Mouse (Mus musculus) hindbrain, embryonic 14.5 days (tissue): ENCODE results near the gene Gngt2. TPM values are rescaled to one million over a fixed set of nuclear protein-coding genes. Genes with fewer than 3 reads are reported as not detected.

Experiments
- ATAC-seq: fragments of 200-750 bp; cut with Nextera tagmentation; 2 replicates; pipeline ENCODE4 v1.8.0; 2017; ENCODE audit warnings: moderate number of reproducible peaks, mild to moderate bottlenecking, moderate TSS enrichment, moderate library complexity; ENCODE audit not compliant: low FRiP score
- DNase-seq: peaks from one replicate; pipeline ENCODE4 v3.0.0-alpha.2; 2015; ENCODE audit warnings: low spot score
- H3K27ac ChIP-seq: fragments of 300-500 bp; sonication (generic); 2 replicates; pipeline ENCODE4 v1.5.1; 2014; ENCODE audit warnings: mild to moderate bottlenecking, moderate library complexity
- H3K27me3 ChIP-seq: fragments of 300-500 bp; sonication (generic); 2 replicates; pipeline ENCODE4 v1.6.1; 2014; ENCODE audit warnings: mild to moderate bottlenecking, low read length, mixed read lengths; ENCODE audit not compliant: control insufficient read depth, insufficient read depth
- H3K36me3 ChIP-seq: fragments of 300-500 bp; sonication (generic); replicated peaks from 2 replicates; pipeline ENCODE4 v1.6.1; 2014; ENCODE audit not compliant: control insufficient read depth, insufficient read depth
- H3K4me1 ChIP-seq: fragments of 300-500 bp; sonication (generic); replicated peaks from 2 replicates; pipeline ENCODE4 v1.6.1; 2014; ENCODE audit warnings: antibody characterized with exemption, low read length, mixed read lengths; ENCODE audit not compliant: control insufficient read depth, insufficient read depth
- H3K4me2 ChIP-seq: fragments of 300-500 bp; sonication (generic); replicated peaks from 2 replicates; pipeline ENCODE4 v1.6.1; 2014; ENCODE audit warnings: mild to moderate bottlenecking, moderate library complexity
- H3K4me3 ChIP-seq: fragments of 300-500 bp; sonication (generic); replicated peaks from 2 replicates; pipeline ENCODE4 v1.5.1; 2014; ENCODE audit warnings: mild to moderate bottlenecking, low read length
- H3K9ac ChIP-seq: fragments of 300-500 bp; sonication (generic); 2 replicates; pipeline ENCODE4 v1.6.1; 2014
- H3K9me3 ChIP-seq: fragments of 300-500 bp; sonication (generic); 2 replicates; pipeline ENCODE4 v1.6.1; 2016; ENCODE audit warnings: low read length; ENCODE audit not compliant: control insufficient read depth
- WGBS: fragments of 180-500 bp; shearing (Covaris S2); extraction: QIAGEN DNeasy Blood & Tissue Kit; methylation state at CpG from one replicate; pipeline ENCODE4 v1.1.7; 2014; 5-methylcytosine and 5-hydroxymethylcytosine counted together
- polyA plus RNA-seq: library from polyadenylated mRNA; unstranded; fragments of >200 nt; fragmentation: Nextera tagmentation; extraction: Ambion mirVana; gene quantifications from 2 replicates; pipeline ENCODE4 v1.2.1, GENCODE M21; 2014

The Gngt2 gene
- polyA plus RNA-seq, 1 experiment from 2014 or later: 2.4 TPM

DNA sequence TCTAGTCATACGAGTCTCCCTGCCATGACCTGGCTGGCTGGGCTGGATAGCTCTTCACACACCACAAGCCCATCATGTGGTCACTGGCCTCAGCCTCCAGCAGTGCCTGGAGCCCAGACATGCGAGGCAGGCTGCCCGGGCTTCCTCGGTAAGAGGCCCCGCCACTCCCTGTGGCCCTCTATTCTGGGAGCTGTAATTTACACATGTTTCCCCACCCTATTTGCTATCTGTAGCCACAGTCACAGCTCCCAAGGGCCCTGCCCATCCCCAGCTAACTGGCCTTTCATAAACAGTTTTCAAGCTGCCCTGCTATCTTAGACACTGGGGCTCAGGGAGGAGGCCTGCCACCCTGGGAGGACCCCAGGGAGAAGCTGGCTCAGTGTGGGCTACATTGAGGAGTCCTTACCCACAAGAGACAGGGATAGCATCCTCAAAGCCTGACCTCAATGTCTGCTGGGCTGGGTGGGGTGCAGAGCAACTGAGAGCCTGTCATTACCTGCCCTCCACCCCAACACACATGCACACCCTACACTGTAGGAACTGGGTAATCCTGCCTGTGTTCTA, 28.5 kb upstream of the Gngt2 start:
- no peak overlapping the region for H3K4me2 ChIP-seq
- H3K27me3 ChIP-seq: no peaks in the 10 kb centered on the region
- H3K36me3 ChIP-seq: no peaks in the 10 kb centered on the region
- H3K27ac ChIP-seq: no peak overlapping the region
- no peak overlapping the region for H3K4me3 ChIP-seq
- 0 out of 2 replicates have a peak, but pooled peaks cover 7% of the 10 kb centered on the region for H3K9me3 ChIP-seq
- no peaks in the 10 kb centered on the region for H3K4me1 ChIP-seq
- ATAC-seq: no peak
- WGBS: 87% methylated on average over 5 of the region's 5 CpGs
- no peak for DNase-seq
- H3K9ac ChIP-seq: no peak overlapping the region

- no peak overlapping the region for H3K9ac ChIP-seq
- H3K4me3 ChIP-seq: no peak overlapping the region
- H3K27me3 ChIP-seq: no peaks in the 10 kb centered on the region
- no peak overlapping the region for H3K27ac ChIP-seq
- no peak for ATAC-seq
- H3K9me3 ChIP-seq: 0 out of 2 replicates have a peak, but pooled peaks cover 7% of the 10 kb centered on the region
- no peak for DNase-seq
- H3K4me2 ChIP-seq: no peak overlapping the region
- WGBS: 11% methylated on average over 5 of the region's 5 CpGs
- no peaks in the 10 kb centered on the region for H3K36me3 ChIP-seq
- H3K4me1 ChIP-seq: no peaks in the 10 kb centered on the region
Observed at GRCm38 (mm10) chr11:95809603-95810002, 27.4 kb upstream of the Gngt2 start.

GRCm38 (mm10) chr11:95810828-95811227, 26.2 kb upstream of the Gngt2 start:
- Histone ChIP-seq H3K27me3 (no peaks in the 10 kb centered on the region), H3K4me1 (no peaks in the 10 kb centered on the region), H3K9ac (no peak overlapping the region), H3K9me3 (0 out of 2 replicates have a peak, but pooled peaks cover 7% of the 10 kb centered on the region), H3K4me3 (no peak overlapping the region), H3K27ac (no peak overlapping the region), H3K36me3 (no peaks in the 10 kb centered on the region), H3K4me2 (no peak overlapping the region)
- WGBS: 48% methylated on average over 7 of the region's 7 CpGs
- DNase-seq (no peak), ATAC-seq (no peak)

- 75% methylated on average over 6 of the region's 6 CpGs for WGBS
Observed at GRCm38 (mm10) chr11:95811741-95812140, 25.3 kb upstream of the Gngt2 start.

DNA sequence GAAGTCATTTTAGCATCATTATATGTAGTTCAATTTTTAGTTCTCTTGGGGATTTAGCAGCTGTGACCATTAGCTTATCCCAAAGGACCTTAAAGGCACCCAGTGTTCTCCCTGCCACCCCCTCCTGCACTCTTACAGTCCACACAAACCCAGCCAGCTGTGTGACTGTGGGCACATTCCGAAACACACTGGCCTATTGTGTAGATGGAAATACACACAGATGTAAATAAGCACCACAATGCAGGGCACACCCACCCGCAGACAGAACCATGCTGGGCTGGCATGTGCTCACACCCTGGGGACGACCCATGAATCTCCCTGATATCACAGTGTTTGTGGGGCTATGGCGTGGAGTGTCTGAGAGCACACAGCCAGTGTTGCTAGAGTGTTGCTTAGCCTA, 24.8 kb upstream of the Gngt2 start:
- ATAC-seq: no peak
- H3K36me3 ChIP-seq: no peaks in the 10 kb centered on the region
- 59% methylated on average over 4 of the region's 4 CpGs for WGBS

More at GRCm38 (mm10) chr11:95811741-95812140, 25.3 kb upstream of the Gngt2 start:
- H3K9me3 ChIP-seq: 0 out of 2 replicates have a peak, but pooled peaks cover 7% of the 10 kb centered on the region
- H3K4me1 ChIP-seq: no peaks in the 10 kb centered on the region
- no peak overlapping the region for H3K27ac ChIP-seq
- H3K4me2 ChIP-seq: no peak overlapping the region
- H3K4me3 ChIP-seq: no peak overlapping the region
- H3K36me3 ChIP-seq: no peaks in the 10 kb centered on the region
- no peak overlapping the region for H3K9ac ChIP-seq
- no peak for DNase-seq
- ATAC-seq: no peak
- H3K27me3 ChIP-seq: no peaks in the 10 kb centered on the region

DNA sequence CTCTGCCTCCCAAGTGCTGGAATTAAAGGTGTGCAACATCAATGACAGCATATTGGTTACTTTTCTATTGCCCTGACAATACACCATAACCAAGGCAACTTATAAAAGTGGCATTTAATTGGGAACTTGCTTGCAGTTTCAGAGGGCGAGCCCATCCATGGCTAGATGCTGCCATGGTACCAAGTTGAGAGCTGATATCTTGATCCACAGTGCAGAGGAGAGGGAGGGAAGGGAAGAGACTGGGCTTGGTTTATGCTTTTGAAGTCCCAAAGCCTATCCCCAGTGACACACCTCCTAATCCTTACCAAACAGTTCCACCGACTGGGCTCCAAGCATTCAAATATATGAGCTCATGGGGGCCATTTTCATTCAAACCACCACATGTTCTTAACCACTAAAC, 22.9 kb upstream of the Gngt2 start:
- WGBS: 94% methylated on average over 2 of the region's 2 CpGs
- H3K4me2 ChIP-seq: no peak overlapping the region

More for the DNA sequence above, 24.8 kb upstream of the Gngt2 start:
- H3K4me3 ChIP-seq: no peak overlapping the region
- no peaks in the 10 kb centered on the region for H3K4me1 ChIP-seq
- no peak overlapping the region for H3K27ac ChIP-seq
- 0 out of 2 replicates have a peak, but pooled peaks cover 7% of the 10 kb centered on the region for H3K9me3 ChIP-seq
- no peak overlapping the region for H3K9ac ChIP-seq
- H3K27me3 ChIP-seq: no peaks in the 10 kb centered on the region
- H3K4me2 ChIP-seq: no peak overlapping the region
- DNase-seq: no peak

DNA sequence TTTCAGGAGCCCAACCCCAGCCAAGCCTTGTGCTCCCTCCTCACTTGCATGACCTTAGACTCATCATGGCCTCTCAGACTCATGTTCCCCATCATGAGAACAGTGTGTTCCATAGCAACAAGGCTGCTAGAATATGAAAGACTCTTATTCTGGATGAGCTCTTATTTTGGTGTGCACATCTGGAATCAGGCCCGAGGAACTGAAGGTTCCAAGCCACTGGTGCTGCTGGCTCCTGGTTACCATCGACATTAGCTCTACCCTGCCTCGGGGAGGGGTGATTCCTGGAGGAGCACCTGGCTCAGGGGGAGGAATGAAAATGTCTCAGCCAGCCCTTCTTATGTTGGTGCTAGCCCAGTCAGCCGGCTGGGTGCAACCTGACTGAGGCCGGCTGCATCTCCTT, 22.2 kb upstream of the Gngt2 start:
- 76% methylated on average over 5 of the region's 5 CpGs for WGBS
- no peaks in the 10 kb centered on the region for H3K27me3 ChIP-seq
- H3K9ac ChIP-seq: no peak overlapping the region
- no peak overlapping the region for H3K4me2 ChIP-seq
- no peaks in the 10 kb centered on the region for H3K36me3 ChIP-seq
- ATAC-seq (no peak), DNase-seq (no peak)
- H3K4me3 ChIP-seq: no peak overlapping the region
- no peaks in the 10 kb centered on the region for H3K4me1 ChIP-seq
- H3K27ac ChIP-seq: no peak overlapping the region
- H3K9me3 ChIP-seq: no peaks in the 10 kb centered on the region

More for the DNA sequence above, 22.9 kb upstream of the Gngt2 start:
- no peaks in the 10 kb centered on the region for H3K36me3 ChIP-seq
- no peak overlapping the region for H3K4me3 ChIP-seq
- ATAC-seq (no peak), DNase-seq (no peak)
- no peak overlapping the region for H3K9ac ChIP-seq
- H3K4me1 ChIP-seq: no peaks in the 10 kb centered on the region
- no peaks in the 10 kb centered on the region for H3K9me3 ChIP-seq
- H3K27ac ChIP-seq: no peak overlapping the region
- no peaks in the 10 kb centered on the region for H3K27me3 ChIP-seq

GRCm38 (mm10) chr11:95815412-95815811, 21.6 kb upstream of the Gngt2 start:
- no peak for DNase-seq

DNA sequence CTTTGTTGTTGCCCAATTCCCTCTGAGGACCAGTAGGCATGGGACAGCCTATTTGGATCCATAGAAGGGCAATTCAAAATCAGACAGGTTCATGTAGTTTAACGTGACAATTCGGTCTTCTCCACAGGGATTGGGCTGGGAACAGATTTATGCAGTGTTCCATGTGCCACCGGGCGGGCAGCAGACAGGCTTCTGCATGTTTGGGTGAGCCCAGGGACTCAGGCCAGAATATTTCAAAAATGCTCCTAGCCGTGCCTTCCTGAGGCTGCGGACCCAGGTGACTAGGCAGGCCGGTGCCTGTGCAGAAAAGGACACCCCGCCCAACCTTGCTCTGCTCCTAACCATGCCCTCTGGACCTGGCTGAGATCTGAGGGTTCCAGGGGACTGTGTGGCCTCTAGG, 17.9 kb upstream of the Gngt2 start:
- Histone ChIP-seq H3K27ac (no peak overlapping the region), H3K27me3 (peaks cover 12% of the 10 kb centered on the region), H3K9me3 (no peaks in the 10 kb centered on the region), H3K9ac (no peak overlapping the region), H3K4me2 (no peak overlapping the region), H3K4me1 (no peaks in the 10 kb centered on the region), H3K36me3 (no peaks in the 10 kb centered on the region), H3K4me3 (no peak overlapping the region)
- no peak for DNase-seq
- no peak for ATAC-seq
- WGBS: 92% methylated on average over 8 of the region's 8 CpGs

More at GRCm38 (mm10) chr11:95815412-95815811, 21.6 kb upstream of the Gngt2 start:
- Histone ChIP-seq H3K36me3 (no peaks in the 10 kb centered on the region), H3K4me1 (no peaks in the 10 kb centered on the region), H3K4me2 (no peak overlapping the region), H3K4me3 (no peak overlapping the region), H3K9ac (no peak overlapping the region), H3K9me3 (no peaks in the 10 kb centered on the region), H3K27ac (no peak overlapping the region), H3K27me3 (no peaks in the 10 kb centered on the region)
- WGBS: 80% methylated on average over 9 of the region's 9 CpGs
- no peak for ATAC-seq

GRCm38 (mm10) chr11:95821511-95821910, 15.5 kb upstream of the Gngt2 start:
- Histone ChIP-seq H3K4me2 (no peak overlapping the region), H3K27ac (no peak overlapping the region), H3K9ac (no peak overlapping the region), H3K9me3 (no peaks in the 10 kb centered on the region), H3K4me3 (no peak overlapping the region), H3K27me3 (peaks cover 26% of the 10 kb centered on the region), H3K4me1 (no peaks in the 10 kb centered on the region; the same call in 1 of the 2 replicates), H3K36me3 (no peaks in the 10 kb centered on the region)
- no peak for DNase-seq
- no peak for ATAC-seq
- 86% methylated on average over 3 of the region's 3 CpGs for WGBS
